Mouse (Mus musculus): Measurements from ENCODE around the gene Dao.

DNA sequence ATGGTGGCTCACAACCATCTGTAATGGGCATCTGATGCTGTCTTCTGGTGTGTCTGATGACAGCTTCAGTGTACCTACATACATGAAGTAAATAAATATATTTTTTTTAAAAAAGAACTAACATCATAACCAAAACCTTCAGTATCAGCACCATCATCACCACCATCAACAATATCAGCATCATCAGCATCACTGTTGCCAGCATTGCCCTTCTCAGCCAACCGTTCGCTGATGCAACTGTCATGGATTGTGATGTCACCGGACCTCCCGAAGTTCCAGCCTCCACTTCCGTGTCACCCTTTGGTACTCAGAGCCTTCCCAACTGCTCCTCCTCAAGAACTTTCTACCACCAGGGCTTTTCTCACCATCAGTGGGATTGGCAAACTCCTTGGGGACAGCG is 61.7 kb downstream of the Dao start, which contains the start of gene Usp30:
- no peak for TF ChIP-seq TAL1 (IDR thresholded peaks at IDR 0.05; ENCODE audit: low read length)
- TF ChIP-seq GATA1 (IDR thresholded peaks at IDR 0.05; ENCODE audit: low read length) = no peak
